Mouse (Mus musculus): ENCODE data around the gene Rpl23. TPM values are rescaled to one million over a fixed set of nuclear protein-coding genes. Genes with fewer than 3 reads are reported as not detected.

The Rpl23 gene
- 809 and 980 TPM in 2 replicates for total RNA-seq (2021)
- long read RNA-seq, experiment 1, transcript Rpl23-203 (2 exons, 480 nt), result minor isoform, 11 of 386 reads
- long read RNA-seq, experiment 1, transcript Rpl23-201 (5 exons, 1,059 nt), result major isoform, 278 of 386 reads
- long read RNA-seq, experiment 1, partial matches to known transcripts, result 95 of 386 reads
- long read RNA-seq, experiment 1, other reads (novel, unspliced or antisense), result 2 of 386 reads
- long read RNA-seq, experiment 2, transcript Rpl23-201 (5 exons, 1,059 nt), result major isoform, 269 of 371 reads
- long read RNA-seq, experiment 2, transcript Rpl23-203 (2 exons, 480 nt), result minor isoform, 17 of 371 reads
- long read RNA-seq, experiment 2, partial matches to known transcripts, result 79 of 371 reads
- long read RNA-seq, experiment 2, other reads (novel, unspliced or antisense), result 6 of 371 reads

GRCm38 (mm10) chr11:97781832-97782563 lies at the start of gene Rpl23:
TSS of gene Rpl23 (minus strand) at chr11:97782437.
- DNase-seq, result peak; percentile 100

GRCm38 (mm10) chr11:97832001-97832400 lies 49.8 kb upstream of the Rpl23 start:
- peak; percentile 35 for DNase-seq

- no peak for DNase-seq
Observed at GRCm38 (mm10) chr11:97830501-97830900, 48.3 kb upstream of the Rpl23 start.

- no peak for DNase-seq
Observed at GRCm38 (mm10) chr11:97829913-97830476, 47.8 kb upstream of the Rpl23 start.

- no peak for DNase-seq
Observed at GRCm38 (mm10) chr11:97829365-97829764, 47.1 kb upstream of the Rpl23 start.

- no peak for DNase-seq
Observed at GRCm38 (mm10) chr11:97827654-97828053, 45.4 kb upstream of the Rpl23 start.

GRCm38 (mm10) chr11:97826414-97826813 lies 44.2 kb upstream of the Rpl23 start:
- no peak for DNase-seq

GRCm38 (mm10) chr11:97825971-97826370 lies 43.7 kb upstream of the Rpl23 start:
- DNase-seq, result no peak

GRCm38 (mm10) chr11:97825295-97825694 lies 43.1 kb upstream of the Rpl23 start:
- DNase-seq, result peak; percentile 45

GRCm38 (mm10) chr11:97824895-97825294 lies 42.7 kb upstream of the Rpl23 start:
- peak; percentile 49 for DNase-seq

GRCm38 (mm10) chr11:97824168-97824567 lies 41.9 kb upstream of the Rpl23 start:
- DNase-seq, result no peak

- DNase-seq, result peak; percentile 57
Observed at GRCm38 (mm10) chr11:97822840-97823603, 40.8 kb upstream of the Rpl23 start.

- no peak for DNase-seq
Observed at GRCm38 (mm10) chr11:97821401-97822064, 39.3 kb upstream of the Rpl23 start.

- peak; percentile 90 for DNase-seq
Observed at GRCm38 (mm10) chr11:97820840-97821239, 38.6 kb upstream of the Rpl23 start.

GRCm38 (mm10) chr11:97819923-97820322 lies 37.7 kb upstream of the Rpl23 start:
- DNase-seq, result no peak

- DNase-seq, result no peak
Observed at GRCm38 (mm10) chr11:97819102-97819501, 36.9 kb upstream of the Rpl23 start.

GRCm38 (mm10) chr11:97818571-97818970 lies 36.3 kb upstream of the Rpl23 start:
- peak; percentile 54 for DNase-seq

GRCm38 (mm10) chr11:97818003-97818402 lies 35.8 kb upstream of the Rpl23 start:
- DNase-seq, result no peak

GRCm38 (mm10) chr11:97817379-97817778 lies 35.1 kb upstream of the Rpl23 start:
- peak; percentile 59 for DNase-seq

GRCm38 (mm10) chr11:97816916-97817315 lies 34.7 kb upstream of the Rpl23 start:
- peak; percentile 47 for DNase-seq

- no peak for DNase-seq
Observed at GRCm38 (mm10) chr11:97816176-97816575, 33.9 kb upstream of the Rpl23 start.

- no peak for DNase-seq
Observed at GRCm38 (mm10) chr11:97815736-97816135, 33.5 kb upstream of the Rpl23 start.
